Mouse (Mus musculus): Measurements from ENCODE around the gene Mrpl35. TPM values are rescaled to one million over a fixed set of nuclear protein-coding genes. Genes with fewer than 3 reads are reported as not detected.

Gene Mrpl35
- polyA plus RNA-seq, 1 experiment from 2014 or later: 73.0 TPM

DNA sequence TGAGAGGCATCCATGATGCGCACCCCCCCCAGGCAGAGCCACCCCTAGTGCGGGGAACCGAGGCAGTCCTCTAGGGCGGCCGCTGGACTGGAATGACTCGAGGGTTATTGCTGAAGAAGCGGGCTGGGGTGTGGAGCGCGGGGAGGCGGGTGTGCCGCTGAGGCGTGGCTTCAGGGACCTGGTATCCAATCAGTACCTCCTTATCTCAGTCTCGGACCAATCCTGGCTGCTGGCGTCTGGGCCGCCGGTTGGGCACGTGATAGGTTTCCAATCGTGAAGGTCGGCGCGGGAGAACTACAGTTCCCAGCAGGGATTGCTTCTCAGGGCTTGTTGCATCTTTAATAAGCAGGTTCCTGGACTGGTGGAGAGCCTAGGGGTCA, 4.8 kb upstream of the Mrpl35 start:
- ATAC-seq (replicated peaks; ENCODE audit: insufficient number of reproducible peaks, low FRiP score, low TSS enrichment, low read depth) (peak; percentile 99), DNase-seq (ENCODE audit: low spot score) (peak; percentile 96)
- H3K9me3 ChIP-seq (replicated peaks; ENCODE audit: control insufficient read depth, low read length): no peaks in the 10 kb centered on the region
- peak overlapping the region; percentile 74 for H3K27ac ChIP-seq (replicated peaks; ENCODE audit: low read depth, low read length)
- WGBS: 0% methylated on average over 21 of the region's 21 CpGs
- peak overlapping the region; percentile 85 for H3K4me3 ChIP-seq (ENCODE audit: low read depth, low read length)
- no peaks in the 10 kb centered on the region for H3K4me1 ChIP-seq (ENCODE audit: control insufficient read depth, insufficient read depth, low read length)
- H3K9ac ChIP-seq (replicated peaks; ENCODE audit: low read length): peak overlapping the region; percentile 77
- no peaks in the 10 kb centered on the region for H3K36me3 ChIP-seq (replicated peaks; ENCODE audit: control insufficient read depth, insufficient read depth, low read depth, low read length)
- peak overlapping the region; percentile 35 for H3K4me2 ChIP-seq (ENCODE audit: low read depth, low read length)
- no peaks in the 10 kb centered on the region for H3K27me3 ChIP-seq (ENCODE audit: control insufficient read depth, insufficient read depth, low read length)

- H3K36me3 ChIP-seq (replicated peaks; ENCODE audit: control insufficient read depth, insufficient read depth, low read depth, low read length): no peaks in the 10 kb centered on the region
- H3K4me3 ChIP-seq (ENCODE audit: low read depth, low read length): peak within 1 kb of the TSS; percentile 85
- H3K9ac ChIP-seq (replicated peaks; ENCODE audit: low read length): peak within 1 kb of the TSS; percentile 77
- no peaks in the 10 kb centered on the region for H3K4me1 ChIP-seq (ENCODE audit: control insufficient read depth, insufficient read depth, low read length)
- H3K27me3 ChIP-seq (ENCODE audit: control insufficient read depth, insufficient read depth, low read length): no peaks in the 10 kb centered on the region
- H3K27ac ChIP-seq (replicated peaks; ENCODE audit: low read depth, low read length): peak within 1 kb of the TSS; percentile 74
- under 1% methylated on average over 64 of the region's 64 CpGs for WGBS
- no peaks in the 10 kb centered on the region for H3K9me3 ChIP-seq (replicated peaks; ENCODE audit: control insufficient read depth, low read length)
- peak within 1 kb of the TSS; percentile 35 for H3K4me2 ChIP-seq (ENCODE audit: low read depth, low read length)
- DNase-seq (ENCODE audit: low spot score) (peak; percentile 98), ATAC-seq (replicated peaks; ENCODE audit: insufficient number of reproducible peaks, low FRiP score, low TSS enrichment, low read depth) (peak; percentile 99)
Measured at GRCm38 (mm10) chr6:71830690-71831580, 4.2 kb upstream of the Mrpl35 start, which contains the start of gene Immt. Gene Immt, plus strand, starts transcription at chr6:71831331.

DNA sequence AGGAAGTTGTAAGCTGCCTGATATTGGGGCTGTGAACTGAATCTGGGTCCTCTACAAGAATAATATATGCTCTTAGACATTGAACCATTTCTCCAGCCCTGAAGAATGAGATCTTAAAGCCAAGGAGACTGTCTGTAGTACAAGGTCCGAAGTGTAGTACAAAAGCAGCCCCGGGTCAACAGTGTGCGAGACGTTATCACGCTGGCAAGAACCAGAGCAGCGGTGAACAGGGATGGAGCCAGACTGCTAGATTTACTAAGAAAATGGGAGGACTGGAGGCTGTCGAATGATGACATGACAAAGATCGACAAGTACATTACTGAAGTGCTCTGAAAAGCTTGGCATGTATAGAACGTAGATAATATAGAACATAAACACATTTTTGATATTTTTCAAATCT, 3.0 kb upstream of the Mrpl35 start:
- Histone ChIP-seq H3K9me3 (replicated peaks; ENCODE audit: control insufficient read depth, low read length) (no peaks in the 10 kb centered on the region), H3K27ac (replicated peaks; ENCODE audit: low read depth, low read length) (no peak overlapping the region), H3K4me1 (ENCODE audit: control insufficient read depth, insufficient read depth, low read length) (no peaks in the 10 kb centered on the region), H3K4me3 (ENCODE audit: low read depth, low read length) (no peak overlapping the region), H3K27me3 (ENCODE audit: control insufficient read depth, insufficient read depth, low read length) (no peaks in the 10 kb centered on the region), H3K4me2 (ENCODE audit: low read depth, low read length) (no peak overlapping the region), H3K36me3 (replicated peaks; ENCODE audit: control insufficient read depth, insufficient read depth, low read depth, low read length) (no peaks in the 10 kb centered on the region), H3K9ac (replicated peaks; ENCODE audit: low read length) (no peak overlapping the region)
- ATAC-seq (replicated peaks; ENCODE audit: insufficient number of reproducible peaks, low FRiP score, low TSS enrichment, low read depth) (no peak), DNase-seq (ENCODE audit: low spot score) (no peak)
- 86% methylated on average over 9 of the region's 9 CpGs for WGBS

- Histone ChIP-seq H3K27ac (replicated peaks; ENCODE audit: low read depth, low read length) (no peak overlapping the region), H3K36me3 (replicated peaks; ENCODE audit: control insufficient read depth, insufficient read depth, low read depth, low read length) (no peaks in the 10 kb centered on the region), H3K4me2 (ENCODE audit: low read depth, low read length) (peak overlapping the region; percentile 68), H3K4me3 (ENCODE audit: low read depth, low read length) (peak overlapping the region; percentile 64), H3K9me3 (replicated peaks; ENCODE audit: control insufficient read depth, low read length) (no peaks in the 10 kb centered on the region), H3K9ac (replicated peaks; ENCODE audit: low read length) (peak overlapping the region; percentile 65; the same call in 1 of the 2 replicates), H3K4me1 (ENCODE audit: control insufficient read depth, insufficient read depth, low read length) (no peaks in the 10 kb centered on the region), H3K27me3 (ENCODE audit: control insufficient read depth, insufficient read depth, low read length) (no peaks in the 10 kb centered on the region)
- 33% methylated on average over 3 of the region's 3 CpGs for WGBS
- ATAC-seq (replicated peaks; ENCODE audit: insufficient number of reproducible peaks, low FRiP score, low TSS enrichment, low read depth): peak; percentile 50; the same call in 1 of the 2 replicates
- no peak for DNase-seq (ENCODE audit: low spot score)
Measured at GRCm38 (mm10) chr6:71823961-71824360, 2.8 kb downstream of the Mrpl35 start.

- WGBS: under 1% methylated on average over 19 of the region's 19 CpGs
- no peaks in the 10 kb centered on the region for H3K27me3 ChIP-seq (ENCODE audit: control insufficient read depth, insufficient read depth, low read length)
Measured at GRCm38 (mm10) chr6:71823488-71823887, 3.3 kb downstream of the Mrpl35 start.

GRCm38 (mm10) chr6:71823085-71823484, 3.7 kb downstream of the Mrpl35 start:
- H3K27ac ChIP-seq (replicated peaks; ENCODE audit: low read depth, low read length): no peak overlapping the region
- 2% methylated on average over 7 of the region's 7 CpGs for WGBS
- no peaks in the 10 kb centered on the region; the same call in 1 of the 2 replicates for H3K36me3 ChIP-seq (replicated peaks; ENCODE audit: control insufficient read depth, insufficient read depth, low read depth, low read length)
- H3K27me3 ChIP-seq (ENCODE audit: control insufficient read depth, insufficient read depth, low read length): no peaks in the 10 kb centered on the region
- H3K4me2 ChIP-seq (ENCODE audit: low read depth, low read length): peak overlapping the region; percentile 68
- H3K9me3 ChIP-seq (replicated peaks; ENCODE audit: control insufficient read depth, low read length): no peaks in the 10 kb centered on the region
- peak; percentile 55 for ATAC-seq (replicated peaks; ENCODE audit: insufficient number of reproducible peaks, low FRiP score, low TSS enrichment, low read depth)
- no peaks in the 10 kb centered on the region for H3K4me1 ChIP-seq (ENCODE audit: control insufficient read depth, insufficient read depth, low read length)
- H3K9ac ChIP-seq (replicated peaks; ENCODE audit: low read length): peak overlapping the region; percentile 65
- H3K4me3 ChIP-seq (ENCODE audit: low read depth, low read length): peak overlapping the region; percentile 64
- no peak for DNase-seq (ENCODE audit: low spot score)

More at GRCm38 (mm10) chr6:71823488-71823887, 3.3 kb downstream of the Mrpl35 start:
- ATAC-seq (replicated peaks; ENCODE audit: insufficient number of reproducible peaks, low FRiP score, low TSS enrichment, low read depth) (peak; percentile 87), DNase-seq (ENCODE audit: low spot score) (peak; percentile 90)
- Histone ChIP-seq H3K9me3 (replicated peaks; ENCODE audit: control insufficient read depth, low read length) (no peaks in the 10 kb centered on the region), H3K27ac (replicated peaks; ENCODE audit: low read depth, low read length) (no peak overlapping the region), H3K36me3 (replicated peaks; ENCODE audit: control insufficient read depth, insufficient read depth, low read depth, low read length) (no peaks in the 10 kb centered on the region), H3K4me2 (ENCODE audit: low read depth, low read length) (peak overlapping the region; percentile 68), H3K4me3 (ENCODE audit: low read depth, low read length) (peak overlapping the region; percentile 64), H3K4me1 (ENCODE audit: control insufficient read depth, insufficient read depth, low read length) (no peaks in the 10 kb centered on the region), H3K9ac (replicated peaks; ENCODE audit: low read length) (peak overlapping the region; percentile 65)

DNA sequence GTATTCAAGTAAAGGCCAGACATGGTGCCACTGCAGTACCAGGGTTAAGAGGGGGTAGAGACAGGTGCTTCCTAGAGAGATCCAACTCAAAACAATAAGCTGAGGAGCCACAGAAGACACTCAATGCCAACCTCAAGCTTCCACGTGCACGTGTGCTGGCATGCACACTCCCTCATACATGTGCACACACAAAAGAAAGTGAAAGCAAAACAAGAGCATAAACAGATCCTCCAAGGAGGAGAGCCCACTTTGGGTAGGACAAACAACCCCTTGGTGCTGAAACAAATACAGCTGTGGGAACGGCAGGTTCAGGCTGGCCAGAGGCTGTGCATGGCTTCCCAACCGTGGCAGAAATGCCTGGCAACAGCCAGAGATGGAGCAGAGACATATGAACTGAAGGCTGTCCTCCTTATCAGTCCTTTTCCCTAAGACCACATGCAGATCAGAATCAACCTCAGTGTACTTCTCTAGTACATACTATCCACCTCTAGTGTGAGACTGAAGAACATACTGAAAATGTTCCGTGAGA, 6.9 kb downstream of the Mrpl35 start:
- ATAC-seq (replicated peaks; ENCODE audit: insufficient number of reproducible peaks, low FRiP score, low TSS enrichment, low read depth) (no peak), DNase-seq (ENCODE audit: low spot score) (no peak)
- 87% methylated on average over 5 of the region's 5 CpGs for WGBS
- no peaks in the 10 kb centered on the region for H3K9me3 ChIP-seq (replicated peaks; ENCODE audit: control insufficient read depth, low read length)
- no peaks in the 10 kb centered on the region; the same call in 1 of the 2 replicates for H3K36me3 ChIP-seq (replicated peaks; ENCODE audit: control insufficient read depth, insufficient read depth, low read depth, low read length)
- no peaks in the 10 kb centered on the region for H3K4me1 ChIP-seq (ENCODE audit: control insufficient read depth, insufficient read depth, low read length)
- H3K9ac ChIP-seq (replicated peaks; ENCODE audit: low read length): no peak overlapping the region
- no peak overlapping the region for H3K27ac ChIP-seq (replicated peaks; ENCODE audit: low read depth, low read length)
- H3K27me3 ChIP-seq (ENCODE audit: control insufficient read depth, insufficient read depth, low read length): no peaks in the 10 kb centered on the region
- H3K4me2 ChIP-seq (ENCODE audit: low read depth, low read length): no peak overlapping the region
- no peak overlapping the region for H3K4me3 ChIP-seq (ENCODE audit: low read depth, low read length)

- no peak overlapping the region for H3K27ac ChIP-seq (replicated peaks; ENCODE audit: low read depth, low read length)
- H3K4me2 ChIP-seq (ENCODE audit: low read depth, low read length): no peak overlapping the region
- H3K9ac ChIP-seq (replicated peaks; ENCODE audit: low read length): no peak overlapping the region
- H3K27me3 ChIP-seq (ENCODE audit: control insufficient read depth, insufficient read depth, low read length): no peaks in the 10 kb centered on the region
- 83% methylated on average over 2 of the region's 2 CpGs for WGBS
- no peak for DNase-seq (ENCODE audit: low spot score)
- no peak for ATAC-seq (replicated peaks; ENCODE audit: insufficient number of reproducible peaks, low FRiP score, low TSS enrichment, low read depth)
- no peaks in the 10 kb centered on the region for H3K4me1 ChIP-seq (ENCODE audit: control insufficient read depth, insufficient read depth, low read length)
- H3K9me3 ChIP-seq (replicated peaks; ENCODE audit: control insufficient read depth, low read length): no peaks in the 10 kb centered on the region
- no peaks in the 10 kb centered on the region; the same call in 1 of the 2 replicates for H3K36me3 ChIP-seq (replicated peaks; ENCODE audit: control insufficient read depth, insufficient read depth, low read depth, low read length)
- no peak overlapping the region for H3K4me3 ChIP-seq (ENCODE audit: low read depth, low read length)
Measured at GRCm38 (mm10) chr6:71812820-71813219, 13.9 kb downstream of the Mrpl35 start.

Data from embryonic facial prominence, embryonic 11.5 days (tissue).